Mouse (Mus musculus): ENCODE data around the gene Gtpbp1. TPM values are rescaled to one million over a fixed set of nuclear protein-coding genes. Genes with fewer than 3 reads are reported as not detected.

The Gtpbp1 gene
- total and polyA plus RNA-seq, 3 experiments, result 26.9 to 30.1 (median 27.0) TPM

DNA sequence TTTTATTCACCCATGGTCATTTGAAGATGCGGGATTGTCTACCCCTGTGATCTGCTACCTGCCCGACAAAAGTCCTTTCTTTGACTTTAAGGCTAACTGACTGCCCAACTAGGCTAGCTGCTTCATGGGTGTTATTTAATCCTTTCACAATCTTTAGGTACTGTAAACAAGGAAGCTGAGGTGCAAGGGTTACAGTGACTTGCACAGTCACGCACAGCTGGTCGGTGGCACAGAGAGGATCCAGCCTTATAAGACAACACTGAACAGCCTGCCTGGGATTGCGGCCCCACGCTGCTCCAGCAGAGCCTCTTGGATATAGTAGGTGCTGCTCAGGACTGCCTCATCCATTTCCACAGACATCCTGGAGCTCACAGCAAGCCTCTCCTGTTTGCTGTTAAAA, 7.5 kb upstream of the Gtpbp1 start:
- intact Hi-C loops (cut with DNase I), result no loop called here
- peaks cover 20% of the 10 kb centered on the region for H3K4me1 ChIP-seq (ENCODE audit: control insufficient read depth, insufficient read depth, low read length)
- H3K79me2 ChIP-seq (replicated peaks; ENCODE audit: control insufficient read depth, insufficient read depth, low read length), result peaks cover 6% of the 10 kb centered on the region
- H3K27me3 ChIP-seq (ENCODE audit: control insufficient read depth, insufficient read depth, low read length), result no peaks in the 10 kb centered on the region
- no peak for TF ChIP-seq POLR2A (IDR thresholded peaks at IDR 0.05; ENCODE audit: insufficient read depth, low read depth, low read length)
- no peak for TF ChIP-seq EP300 (IDR thresholded peaks at IDR 0.05; ENCODE audit: insufficient read depth, low read depth, low read length)
- no peak for TF ChIP-seq CTCF (IDR thresholded peaks at IDR 0.05)
- H3K27ac ChIP-seq, result peak overlapping the region; percentile 11; the same call in 1 of the 2 replicates
- no peak overlapping the region for H3K9ac ChIP-seq (ENCODE audit: low read depth, low read length)
- no peak for DNase-seq
- H3K4me3 ChIP-seq, result no peak overlapping the region
- peaks cover 3% of the 10 kb centered on the region for H3K36me3 ChIP-seq (ENCODE audit: control insufficient read depth, insufficient read depth, low read length)
- WGBS, result 63% methylated on average over 6 of the region's 6 CpGs

DNA sequence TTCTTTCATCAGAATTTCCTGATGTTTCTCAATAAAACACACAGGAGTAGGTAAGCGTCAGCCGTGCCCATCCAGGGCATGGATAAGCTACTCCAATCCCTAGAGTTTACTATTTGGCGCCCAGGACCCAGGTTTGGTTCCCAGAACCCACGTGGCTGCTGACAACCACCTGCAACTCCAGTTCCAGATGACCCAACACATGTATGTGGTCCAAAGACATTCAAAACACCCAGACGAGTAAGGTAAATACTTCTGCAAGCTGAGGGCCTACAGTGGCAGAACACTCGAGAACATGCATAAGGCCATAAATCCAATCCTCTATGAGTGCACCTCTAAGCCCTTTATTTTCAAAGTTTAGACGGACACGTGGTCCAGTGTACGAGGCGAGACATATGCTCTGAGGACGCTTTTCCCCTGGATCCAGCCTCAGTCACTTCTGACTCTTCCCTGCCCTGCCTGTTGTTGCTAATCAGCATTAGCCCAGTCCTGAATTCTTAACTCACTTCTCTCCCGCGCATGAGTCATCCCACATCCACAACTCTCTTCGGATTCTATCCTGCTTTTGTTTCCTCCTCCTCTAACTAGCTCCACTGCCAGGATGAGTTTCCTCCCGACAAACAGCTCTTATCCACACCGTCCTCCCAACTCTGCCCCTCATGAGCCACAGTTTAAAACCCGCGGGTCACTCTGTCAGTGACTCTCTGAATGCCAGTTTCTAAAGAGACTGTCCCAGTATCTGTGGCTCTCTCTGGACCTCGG, 6.8 kb upstream of the Gtpbp1 start:
- peaks cover 3% of the 10 kb centered on the region for H3K36me3 ChIP-seq (ENCODE audit: control insufficient read depth, insufficient read depth, low read length)
- peak overlapping the region; percentile 41 for H3K27ac ChIP-seq
- peak overlapping the region; percentile 33 for H3K9ac ChIP-seq (ENCODE audit: low read depth, low read length)
- H3K4me1 ChIP-seq (ENCODE audit: control insufficient read depth, insufficient read depth, low read length), result peaks cover 21% of the 10 kb centered on the region
- no peaks in the 10 kb centered on the region for H3K27me3 ChIP-seq (ENCODE audit: control insufficient read depth, insufficient read depth, low read length)
- DNase-seq, result peak in 1 of 2 experiments; percentile 26
- WGBS, result 20% methylated on average over 19 of the region's 19 CpGs
- peaks cover 6% of the 10 kb centered on the region for H3K79me2 ChIP-seq (replicated peaks; ENCODE audit: control insufficient read depth, insufficient read depth, low read length)
- peak overlapping the region; percentile 2; the same call in 1 of the 2 replicates for H3K4me3 ChIP-seq
- TF ChIP-seq CTCF (IDR thresholded peaks at IDR 0.05) (no peak), POLR2A (IDR thresholded peaks at IDR 0.05; ENCODE audit: insufficient read depth, low read depth, low read length) (no peak), EP300 (IDR thresholded peaks at IDR 0.05; ENCODE audit: insufficient read depth, low read depth, low read length) (no peak)
- intact Hi-C loops (cut with DNase I), result no loop called here

DNA sequence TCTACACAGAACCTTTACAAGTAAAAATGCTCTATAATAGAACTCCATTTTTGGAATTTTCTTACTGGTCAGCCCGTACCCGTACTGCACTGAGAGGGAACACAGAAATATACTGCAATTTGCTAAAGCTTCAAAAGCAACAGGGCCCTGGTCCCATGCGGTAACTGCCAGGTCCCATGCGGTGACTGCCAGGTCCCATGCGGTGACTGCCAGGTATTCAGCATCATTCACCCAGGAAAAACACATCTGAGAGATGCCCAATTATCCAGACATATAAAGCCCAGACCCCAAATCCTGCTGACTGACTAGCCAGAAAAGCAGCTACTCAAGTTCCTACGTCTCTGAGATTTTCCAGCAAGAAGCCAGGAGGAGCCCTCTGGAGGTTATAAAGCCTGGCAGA, 6.0 kb upstream of the Gtpbp1 start:
- TF ChIP-seq POLR2A (IDR thresholded peaks at IDR 0.05; ENCODE audit: insufficient read depth, low read depth, low read length), result no peak
- no peak for TF ChIP-seq EP300 (IDR thresholded peaks at IDR 0.05; ENCODE audit: insufficient read depth, low read depth, low read length)
- TF ChIP-seq CTCF (IDR thresholded peaks at IDR 0.05), result no peak
- Histone ChIP-seq H3K36me3 (ENCODE audit: control insufficient read depth, insufficient read depth, low read length) (peaks cover 3% of the 10 kb centered on the region), H3K27ac (peak overlapping the region; percentile 99), H3K4me1 (ENCODE audit: control insufficient read depth, insufficient read depth, low read length) (peaks cover 21% of the 10 kb centered on the region), H3K27me3 (ENCODE audit: control insufficient read depth, insufficient read depth, low read length) (no peaks in the 10 kb centered on the region), H3K4me3 (peak overlapping the region; percentile 86), H3K9ac (ENCODE audit: low read depth, low read length) (no peak overlapping the region; the same call in 1 of the 2 replicates), H3K79me2 (replicated peaks; ENCODE audit: control insufficient read depth, insufficient read depth, low read length) (peaks cover 6% of the 10 kb centered on the region)
- intact Hi-C loops (cut with DNase I), result no loop called here
- no peak for DNase-seq
- 43% methylated on average over 6 of the region's 6 CpGs for WGBS

DNA sequence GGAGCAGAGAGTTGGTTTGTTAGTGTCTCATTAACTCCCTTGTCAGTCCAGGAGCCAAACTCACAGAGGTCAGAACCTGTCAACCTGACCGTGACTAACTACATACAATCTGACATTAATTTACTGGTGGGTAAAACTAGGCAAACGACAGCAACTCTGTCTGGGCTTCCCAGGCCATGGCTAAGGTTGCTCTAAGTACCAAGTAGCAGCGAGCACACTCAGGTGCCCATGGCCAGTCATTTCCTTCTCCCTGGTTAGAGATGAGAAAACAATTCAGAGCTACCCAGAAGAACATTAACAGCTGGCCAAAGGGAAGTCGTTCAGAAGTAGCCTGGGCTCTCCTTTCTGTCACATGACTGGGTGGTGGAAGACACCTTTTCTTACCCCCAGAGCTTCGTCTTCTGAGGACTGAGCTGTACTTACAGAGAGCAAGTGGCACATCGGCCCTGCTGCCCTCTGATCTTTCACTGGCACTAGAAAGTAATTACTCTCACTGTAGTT, 5.5 kb upstream of the Gtpbp1 start:
- H3K4me1 ChIP-seq (ENCODE audit: control insufficient read depth, insufficient read depth, low read length), result peaks cover 21% of the 10 kb centered on the region
- 12% methylated on average over 6 of the region's 6 CpGs for WGBS
- TF ChIP-seq CTCF (IDR thresholded peaks at IDR 0.05) (no peak), EP300 (IDR thresholded peaks at IDR 0.05; ENCODE audit: insufficient read depth, low read depth, low read length) (no peak), POLR2A (IDR thresholded peaks at IDR 0.05; ENCODE audit: insufficient read depth, low read depth, low read length) (no peak)
- H3K36me3 ChIP-seq (ENCODE audit: control insufficient read depth, insufficient read depth, low read length), result peaks cover 3% of the 10 kb centered on the region
- peak overlapping the region; percentile 86 for H3K4me3 ChIP-seq
- no peaks in the 10 kb centered on the region for H3K27me3 ChIP-seq (ENCODE audit: control insufficient read depth, insufficient read depth, low read length)
- H3K79me2 ChIP-seq (replicated peaks; ENCODE audit: control insufficient read depth, insufficient read depth, low read length), result peaks cover 6% of the 10 kb centered on the region
- peak overlapping the region; percentile 99 for H3K27ac ChIP-seq
- DNase-seq, result no peak
- H3K9ac ChIP-seq (ENCODE audit: low read depth, low read length), result peak overlapping the region; percentile 18
- intact Hi-C loops (cut with DNase I), result no loop called here

DNA sequence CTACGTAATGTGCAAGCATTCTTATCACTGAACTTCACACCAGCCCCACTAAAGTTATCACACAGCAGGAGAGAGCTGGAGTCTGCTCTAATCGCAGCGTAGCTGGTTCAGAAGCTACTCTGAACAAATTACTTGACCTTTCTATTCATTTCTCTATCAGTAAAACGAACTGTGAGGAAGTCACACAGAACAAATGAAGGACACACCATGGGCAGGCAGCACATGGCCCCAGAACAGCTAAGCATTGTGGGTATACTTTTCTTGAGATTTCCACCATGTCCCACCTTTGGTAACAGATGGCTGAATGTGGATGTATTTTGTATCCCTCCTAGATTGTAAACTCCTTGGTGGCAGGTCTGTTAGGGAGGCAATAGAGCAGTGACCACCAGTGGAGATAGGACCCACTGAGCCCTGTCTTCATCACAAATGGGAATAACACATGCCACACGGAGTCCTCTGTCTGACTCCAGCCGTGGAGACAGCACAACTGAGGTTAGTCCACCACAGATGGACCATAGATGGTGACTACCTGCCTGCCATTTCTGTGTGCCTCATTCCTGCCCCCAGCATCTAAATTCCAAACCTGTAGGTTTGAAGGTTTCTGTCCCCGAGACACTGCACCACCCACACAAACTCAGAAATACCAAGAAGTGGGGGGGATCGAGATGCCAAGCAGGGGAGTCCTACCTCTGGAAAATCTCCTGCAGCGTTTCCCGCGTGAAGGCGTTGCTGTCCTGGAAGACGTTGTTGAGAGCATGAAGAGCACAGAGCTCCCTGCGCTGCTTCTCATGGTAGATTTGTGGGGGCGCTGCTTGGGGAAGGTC, 4.4 kb upstream of the Gtpbp1 start:
- H3K27me3 ChIP-seq (ENCODE audit: control insufficient read depth, insufficient read depth, low read length), result no peaks in the 10 kb centered on the region
- WGBS, result 7% methylated on average over 15 of the region's 15 CpGs
- intact Hi-C loops (cut with DNase I), result loop anchor here (2.0 kb wide), 1 partner anchor 13 kb away; no protein-coding TSS in a partner anchor
- H3K36me3 ChIP-seq (ENCODE audit: control insufficient read depth, insufficient read depth, low read length), result peaks cover 3% of the 10 kb centered on the region
- H3K9ac ChIP-seq (ENCODE audit: low read depth, low read length), result peak overlapping the region; percentile 18
- peak overlapping the region; percentile 86 for H3K4me3 ChIP-seq
- peaks cover 9% of the 10 kb centered on the region for H3K79me2 ChIP-seq (replicated peaks; ENCODE audit: control insufficient read depth, insufficient read depth, low read length)
- no peak for DNase-seq
- peak overlapping the region; percentile 99 for H3K27ac ChIP-seq
- peaks cover 21% of the 10 kb centered on the region for H3K4me1 ChIP-seq (ENCODE audit: control insufficient read depth, insufficient read depth, low read length)
- no peak for TF ChIP-seq EP300 (IDR thresholded peaks at IDR 0.05; ENCODE audit: insufficient read depth, low read depth, low read length)
- no peak for TF ChIP-seq CTCF (IDR thresholded peaks at IDR 0.05)
- no peak for TF ChIP-seq POLR2A (IDR thresholded peaks at IDR 0.05; ENCODE audit: insufficient read depth, low read depth, low read length)
